In genomic region chr8:11730271-11730940, GRCm38 (mm10) we compare ENCODE assay signal across 10 mouse cellular contexts. TPM values are rescaled to one million over a fixed set of nuclear protein-coding genes. Genes with fewer than 3 reads are reported as not detected.
DNase-seq lines count a peak whose midpoint lies in the region; ATAC-seq lines count a peak whose summit lies in the region.
"Had no signal": no experiment of that assay in that cellular context is flagged by ENCODE, and none has a peak within 500 bp of the region (broad histone marks: within the 10 kb centered on the region; RNA-seq: fewer than 3 reads in every experiment).

No protein-coding gene starts in this region.

- peak overlapping the region; percentile 77 for H3K4me2 ChIP-seq in hindbrain, embryonic 12.5 days (replicated peaks)

- peaks cover 18% of the 10 kb centered on the region; the same call in 1 of the 2 replicates for H3K36me3 ChIP-seq in hindbrain, embryonic 12.5 days

- H3K27ac ChIP-seq in hindbrain, embryonic 12.5 days = peak overlapping the region; percentile 23; the same call in 1 of the 2 replicates

- H3K4me1 ChIP-seq in hindbrain, embryonic 12.5 days = peaks cover 34% of the 10 kb centered on the region

- peaks cover 10% of the 10 kb centered on the region for H3K27me3 ChIP-seq in hindbrain, embryonic 12.5 days

- DNase-seq in heart, adult 18-20 months = peak; percentile 31 to 34
- DNase-seq in heart, postnatal 36 days = no peak
- peak; percentile 14 for DNase-seq in embryo, embryonic 9.5 days (ENCODE audit: extremely low spot score)
- DNase-seq in mesoderm, embryonic 11.5 days (ENCODE audit: low read depth, low spot score) = peak; percentile 45
- no peak for DNase-seq in thymus, postnatal 36 days
- DNase-seq in right cerebral cortex, adult 18-20 months = no peak

- no peak for ATAC-seq in hindbrain, embryonic 12.5 days (ENCODE audit: low FRiP score)
- ATAC-seq in granulocyte monocyte progenitor cell, adult 5-6 weeks (replicated peaks; ENCODE audit: poor library complexity, severe bottlenecking) = no peak

- 58% methylated on average over 12 of the region's 12 CpGs for WGBS in hindbrain, embryonic 12.5 days

- intact Hi-C loops in heart, postnatal 36 days (cut with DNase I) = no loop called here

- H3K4me3 ChIP-seq in hindbrain, embryonic 12.5 days = 0 out of 2 replicates have a peak overlapping the region, but pooled peaks have one; percentile 72

- H3K9ac ChIP-seq in hindbrain, embryonic 12.5 days = peak overlapping the region; percentile 91

- H3K9me3 ChIP-seq in hindbrain, embryonic 12.5 days (replicated peaks) = no peaks in the 10 kb centered on the region

RNA-seq across cellular contexts. Expression of gene Arhgef7, which starts 2.9 kb away (rescaled TPM):
- total RNA-seq in heart, adult 18-20 months (2021) = 100 to 1,000 TPM in 1 of 2 experiments, 10 to 100 TPM in 1; 96.3 to 113 TPM
- total RNA-seq in heart, postnatal 36 days (2021) = 100 to 1,000 TPM; 125 to 130 TPM
- polyA plus RNA-seq in hindbrain, embryonic 12.5 days (2016; fragmentation: Nextera tagmentation; extraction: Ambion mirVana) = 73.9 and 85.1 TPM in 2 replicates
- 33.9 and 40.2 TPM in 2 replicates for total RNA-seq in granulocyte monocyte progenitor cell, adult 5-6 weeks (2014; fragmentation: Nextera tagmentation)
- 14.4 and 19.8 TPM in 2 replicates for total RNA-seq in granulocyte monocyte progenitor cell, adult 5-6 weeks (2017)

RNA-seq across cellular contexts. Expression of gene 1700016D06Rik, which starts 29.5 kb away (rescaled TPM):
- not detected for total RNA-seq in heart, adult 18-20 months (2021)
- total RNA-seq in heart, postnatal 36 days (2021) = not detected
- polyA plus RNA-seq in hindbrain, embryonic 12.5 days (2016; fragmentation: Nextera tagmentation; extraction: Ambion mirVana) = not detected in 2 replicates
- not detected in 2 replicates for total RNA-seq in granulocyte monocyte progenitor cell, adult 5-6 weeks (2014; fragmentation: Nextera tagmentation)
- not detected in 2 replicates for total RNA-seq in granulocyte monocyte progenitor cell, adult 5-6 weeks (2017)
- total RNA-seq: common myeloid progenitor, adult 5-6 weeks had no signal
- polyA plus RNA-seq: large intestine, adult 2 months had no signal

Comparison
In these comparisons a context has a peak if more than half of its experiments do, and no peak if none do; other contexts are left out.
1. DNase-seq: peak in heart, adult 18-20 months (2 of 2), embryo, embryonic 9.5 days (single experiment) and mesoderm, embryonic 11.5 days (single experiment); none in heart, postnatal 36 days (0 of 2), thymus, postnatal 36 days (0 of 2) and right cerebral cortex, adult 18-20 months (single experiment).